Mouse (Mus musculus) kidney, postnatal 0 days (tissue): ENCODE measurements around the gene 2310022A10Rik. TPM values are rescaled to one million over a fixed set of nuclear protein-coding genes. Genes with fewer than 3 reads are reported as not detected.

ENCODE experiments used
- ATAC-seq: fragments of 200-750 bp; cut with Nextera tagmentation; replicated peaks from 2 replicates; pipeline ENCODE4 v1.8.0; 2017; ENCODE audit warnings: low read depth, moderate number of reproducible peaks, moderate TSS enrichment, moderate library complexity; ENCODE audit not compliant: low FRiP score
- DNase-seq: peaks from one replicate; pipeline ENCODE4 v3.0.0-alpha.2; 2016; ENCODE audit warnings: low spot score
- H3K27ac ChIP-seq: fragments of 300-500 bp; sonication (generic); 2 replicates; pipeline ENCODE4 v1.5.1; 2014; ENCODE audit warnings: mild to moderate bottlenecking
- H3K27me3 ChIP-seq: fragments of 300-500 bp; sonication (generic); 2 replicates; pipeline ENCODE4 v1.6.1; 2014; ENCODE audit warnings: low read length, mixed read lengths; ENCODE audit not compliant: insufficient read depth
- H3K36me3 ChIP-seq: fragments of 300-500 bp; sonication (generic); 2 replicates; pipeline ENCODE4 v1.6.1; 2014; ENCODE audit warnings: low read length, mixed read lengths; ENCODE audit not compliant: insufficient read depth
- H3K4me1 ChIP-seq: fragments of 300-500 bp; sonication (generic); replicated peaks from 2 replicates; pipeline ENCODE4 v1.6.1; 2014; ENCODE audit warnings: antibody characterized with exemption, low read length, mixed read lengths; ENCODE audit not compliant: insufficient read depth
- H3K4me2 ChIP-seq: fragments of 300-500 bp; sonication (generic); 2 replicates; pipeline ENCODE4 v1.6.1; 2014; ENCODE audit warnings: mild to moderate bottlenecking, low read length, moderate library complexity, mixed read lengths
- H3K4me3 ChIP-seq: fragments of 300-500 bp; sonication (generic); replicated peaks from 2 replicates; pipeline ENCODE4 v1.5.1; 2014; ENCODE audit warnings: low read depth, low read length
- H3K9ac ChIP-seq: fragments of 300-500 bp; sonication (generic); 2 replicates; pipeline ENCODE4 v1.6.1; 2014; ENCODE audit warnings: low read depth, low read length
- H3K9me3 ChIP-seq: fragments of 300-500 bp; sonication (generic); replicated peaks from 2 replicates; pipeline ENCODE4 v1.6.1; 2016; ENCODE audit warnings: low read length, inconsistent platforms, mixed read lengths
- CTCF ChIP-seq: IDR thresholded peaks from 2 replicates; pipeline ENCODE4 v1.5.1; 2016; ENCODE audit warnings: antibody characterized with exemption, low read depth, mild to moderate bottlenecking, moderate library complexity
- WGBS: fragments of 180-500 bp; shearing (Covaris S2); extraction: QIAGEN DNeasy Blood & Tissue Kit; methylation state at CpG from one replicate; pipeline ENCODE4 v1.1.7; 2014; 5-methylcytosine and 5-hydroxymethylcytosine counted together
- polyA plus RNA-seq: library from polyadenylated mRNA; unstranded; fragments of >200 nt; fragmentation: Nextera tagmentation; extraction: Ambion mirVana; gene quantifications from 2 replicates; pipeline ENCODE4 v1.2.1, GENCODE M21; 2015

2310022A10Rik gene
- polyA plus RNA-seq, 1 experiment from 2014 or later = 20.1 TPM

- Histone ChIP-seq H3K27ac (no peak overlapping the region), H3K27me3 (no peaks in the 10 kb centered on the region), H3K4me2 (no peak overlapping the region), H3K4me3 (no peak overlapping the region), H3K9me3 (no peaks in the 10 kb centered on the region), H3K9ac (no peak overlapping the region), H3K4me1 (no peaks in the 10 kb centered on the region), H3K36me3 (peaks cover 20% of the 10 kb centered on the region)
- no peak for TF ChIP-seq CTCF
- ATAC-seq (no peak), DNase-seq (no peak)
- WGBS = 96% methylated on average over 1 of the region's 1 CpGs
These were observed 7.9 kb downstream of the 2310022A10Rik start for GRCm38 (mm10) chr7:27560978-27561377.

- no peak for DNase-seq
- 84% methylated on average over 5 of the region's 5 CpGs for WGBS
These were observed 16.7 kb downstream of the 2310022A10Rik start for GRCm38 (mm10) chr7:27569580-27570224.

GRCm38 (mm10) chr7:27572133-27572532, 19.1 kb downstream of the 2310022A10Rik start:
- Histone ChIP-seq H3K4me1 (no peaks in the 10 kb centered on the region), H3K9me3 (no peaks in the 10 kb centered on the region), H3K36me3 (peaks cover 57% of the 10 kb centered on the region), H3K27me3 (no peaks in the 10 kb centered on the region), H3K9ac (no peak overlapping the region), H3K4me3 (no peak overlapping the region), H3K27ac (no peak overlapping the region), H3K4me2 (no peak overlapping the region)
- DNase-seq (no peak), ATAC-seq (no peak)
- 97% methylated on average over 4 of the region's 4 CpGs for WGBS
- no peak for TF ChIP-seq CTCF

More at GRCm38 (mm10) chr7:27569580-27570224, 16.7 kb downstream of the 2310022A10Rik start:
- Histone ChIP-seq H3K9me3 (no peaks in the 10 kb centered on the region), H3K4me1 (no peaks in the 10 kb centered on the region), H3K4me2 (no peak overlapping the region), H3K27me3 (no peaks in the 10 kb centered on the region), H3K9ac (no peak overlapping the region), H3K36me3 (peaks cover 54% of the 10 kb centered on the region), H3K27ac (no peak overlapping the region), H3K4me3 (no peak overlapping the region)
- no peak for ATAC-seq
- no peak for TF ChIP-seq CTCF

GRCm38 (mm10) chr7:27574124-27574880, 21.3 kb downstream of the 2310022A10Rik start:
- WGBS = 91% methylated on average over 14 of the region's 14 CpGs
- Histone ChIP-seq H3K4me3 (no peak overlapping the region), H3K4me1 (no peaks in the 10 kb centered on the region), H3K9ac (no peak overlapping the region), H3K4me2 (no peak overlapping the region), H3K36me3 (peaks cover 57% of the 10 kb centered on the region), H3K27ac (no peak overlapping the region), H3K9me3 (no peaks in the 10 kb centered on the region), H3K27me3 (no peaks in the 10 kb centered on the region)
- ATAC-seq (no peak), DNase-seq (no peak)
- TF ChIP-seq CTCF = no peak

- TF ChIP-seq CTCF = peak; percentile 65
- 67% methylated on average over 6 of the region's 6 CpGs for WGBS
- ATAC-seq (no peak), DNase-seq (peak; percentile 35)
- no peaks in the 10 kb centered on the region for H3K27me3 ChIP-seq
- peaks cover 66% of the 10 kb centered on the region for H3K36me3 ChIP-seq
- H3K4me1 ChIP-seq = no peaks in the 10 kb centered on the region
- no peak overlapping the region for H3K4me2 ChIP-seq
- H3K4me3 ChIP-seq = no peak overlapping the region
- no peak overlapping the region for H3K9ac ChIP-seq
- H3K27ac ChIP-seq = no peak overlapping the region
- no peaks in the 10 kb centered on the region for H3K9me3 ChIP-seq
These were observed 23.9 kb downstream of the 2310022A10Rik start for GRCm38 (mm10) chr7:27576914-27577313.

- WGBS = 96% methylated on average over 6 of the region's 6 CpGs
- Histone ChIP-seq H3K4me3 (no peak overlapping the region), H3K4me2 (no peak overlapping the region), H3K27ac (no peak overlapping the region), H3K36me3 (peaks cover 65% of the 10 kb centered on the region), H3K9ac (no peak overlapping the region), H3K9me3 (no peaks in the 10 kb centered on the region), H3K27me3 (no peaks in the 10 kb centered on the region), H3K4me1 (no peaks in the 10 kb centered on the region)
- no peak for TF ChIP-seq CTCF
- ATAC-seq = no peak
- no peak for DNase-seq
These were observed 24.6 kb downstream of the 2310022A10Rik start for GRCm38 (mm10) chr7:27577589-27577988.
